Comparison of ENCODE assay signal across 9 mouse cellular contexts in the genomic region with DNA sequence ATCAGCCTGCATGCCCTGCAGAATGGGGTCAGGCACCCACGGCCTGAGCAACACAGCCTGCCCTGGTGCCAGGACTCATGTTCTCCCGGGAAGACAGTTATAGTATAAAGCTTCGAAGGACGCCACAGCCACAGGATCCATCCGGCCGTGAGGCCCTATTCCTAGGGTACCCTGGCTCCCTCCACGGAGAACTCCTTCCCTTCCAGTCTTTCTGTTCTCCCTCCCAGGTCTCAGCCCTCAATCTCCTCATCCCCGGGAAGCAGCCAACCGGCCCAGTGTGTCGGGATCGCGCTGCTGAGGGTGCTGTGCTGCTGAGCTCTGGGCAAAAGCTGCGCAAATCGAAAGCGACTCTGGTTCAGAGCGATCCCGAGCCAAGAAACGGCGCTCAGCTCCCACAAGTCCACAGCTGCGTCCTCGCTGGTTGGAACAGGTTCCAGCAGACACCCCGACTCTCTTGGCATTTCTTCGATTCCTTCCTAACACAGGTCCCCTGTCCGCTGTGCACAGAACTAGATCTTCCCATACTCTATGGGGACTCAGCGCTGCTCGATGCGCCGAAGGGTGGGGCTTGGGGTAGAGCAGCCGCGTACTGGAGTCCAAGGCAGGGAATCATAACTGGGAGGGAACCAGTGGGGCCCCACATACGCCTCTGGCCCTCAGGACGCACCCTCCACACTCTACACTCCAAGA. TPM values are rescaled to one million over a fixed set of nuclear protein-coding genes. Genes with fewer than 3 reads are reported as not detected.
DNase-seq lines count a peak whose midpoint lies in the region; ATAC-seq and TF ChIP-seq lines count a peak whose summit lies in the region.
"Had no signal": no experiment of that assay in that cellular context is flagged by ENCODE, and none has a peak within 500 bp of the region (broad histone marks: within the 10 kb centered on the region; RNA-seq: fewer than 3 reads in every experiment).

No protein-coding gene starts in this region.

- no peak for TF ChIP-seq CTCF in gastrocnemius, adult 2 months (IDR thresholded peaks at IDR 0.05)

- H3K4me1 ChIP-seq in intestine, embryonic 16.5 days (ENCODE audit: control insufficient read depth, insufficient read depth, low read length), result peaks cover 6% of the 10 kb centered on the region; the same call in 1 of the 2 replicates
- peaks cover 40% of the 10 kb centered on the region for H3K4me1 ChIP-seq in midbrain, embryonic 15.5 days

- no peak overlapping the region for H3K27ac ChIP-seq in gastrocnemius, adult 2 months
- H3K27ac ChIP-seq in intestine, embryonic 16.5 days (ENCODE audit: low read length), result no peak overlapping the region
- no peak overlapping the region for H3K27ac ChIP-seq in midbrain, embryonic 15.5 days

- H3K4me2 ChIP-seq in intestine, embryonic 16.5 days (ENCODE audit: low read depth, low read length), result peak overlapping the region; percentile 84
- peak overlapping the region; percentile 49 for H3K4me2 ChIP-seq in midbrain, embryonic 15.5 days

- peak overlapping the region; percentile 61 for H3K9ac ChIP-seq in intestine, embryonic 16.5 days (ENCODE audit: low read depth, low read length)
- H3K9ac ChIP-seq in midbrain, embryonic 15.5 days, result 0 out of 2 replicates have a peak overlapping the region, but pooled peaks have one; percentile 16

- no peaks in the 10 kb centered on the region for H3K36me3 ChIP-seq in intestine, embryonic 16.5 days (ENCODE audit: control insufficient read depth, insufficient read depth, low read length)
- H3K36me3 ChIP-seq in midbrain, embryonic 15.5 days (replicated peaks), result no peaks in the 10 kb centered on the region

- DNase-seq in gastrocnemius, adult 2 months, result peak; percentile 21
- DNase-seq in gastrocnemius, postnatal 10 days, result no peak
- DNase-seq in Muller cell, postnatal 12 days (ENCODE audit: inconsistent ontology term), result peak; percentile 60
- peak; percentile 48 for DNase-seq in fibroblast of lung, adult 2 months (ENCODE audit: low read depth)
- DNase-seq in thymus, adult 18-20 months, result no peak
- DNase-seq in left cerebral cortex, postnatal 10 days (ENCODE audit: extremely low spot score in 1 of 2, low spot score in 2 of 2), result no peak

- WGBS in intestine, embryonic 16.5 days, result 1% methylated on average over 32 of the region's 32 CpGs
- WGBS in midbrain, embryonic 15.5 days, result 2% methylated on average over 32 of the region's 32 CpGs

- peak overlapping the region; percentile 68 for H3K4me3 ChIP-seq in gastrocnemius, adult 2 months
- H3K4me3 ChIP-seq in intestine, embryonic 16.5 days (ENCODE audit: low read length), result peak overlapping the region; percentile 57
- peak overlapping the region; percentile 30 for H3K4me3 ChIP-seq in midbrain, embryonic 15.5 days

- peak; percentile 85 for ATAC-seq in intestine, embryonic 16.5 days
- ATAC-seq in midbrain, embryonic 15.5 days (replicated peaks), result peak; percentile 64

- intact Hi-C loops in gastrocnemius, adult 2 months (cut with DNase I), result no loop called here
- intact Hi-C loops in left cerebral cortex, postnatal 10 days (cut with DNase I), result loop anchor here (5.0 kb wide), 1 partner anchor 623 kb away; a partner anchor contains a TSS

- H3K27me3 ChIP-seq in intestine, embryonic 16.5 days (replicated peaks; ENCODE audit: control insufficient read depth, insufficient read depth, low read length), result peaks cover 65% of the 10 kb centered on the region
- peaks cover 48% of the 10 kb centered on the region for H3K27me3 ChIP-seq in midbrain, embryonic 15.5 days (replicated peaks)

- no peaks in the 10 kb centered on the region for H3K9me3 ChIP-seq in intestine, embryonic 16.5 days (ENCODE audit: control insufficient read depth, low read length)
- H3K9me3 ChIP-seq in midbrain, embryonic 15.5 days, result no peaks in the 10 kb centered on the region

RNA-seq across cellular contexts. Expression of a gene that starts 11.0 kb away (rescaled TPM):
- not detected for total RNA-seq in gastrocnemius, adult 2 months (2021)
- under 1 TPM in 1 of 2 experiments, not detected in 1; 0.18 TPM for total RNA-seq in gastrocnemius, postnatal 10 days (2021)
- not detected in 2 replicates for polyA plus RNA-seq in intestine, embryonic 16.5 days (2015; fragmentation: Nextera tagmentation; extraction: Ambion mirVana)
- 41.5 and 52.6 TPM in 2 replicates for polyA plus RNA-seq in midbrain, embryonic 15.5 days (2015; fragmentation: Nextera tagmentation; extraction: Ambion mirVana)
- total RNA-seq in left cerebral cortex, postnatal 10 days (2021), result under 1 TPM; 0.12 to 0.17 TPM
- total RNA-seq: neutrophil, adult 5-6 weeks had no signal

Comparison
In these comparisons a context has a peak if more than half of its experiments do, and no peak if none do; other contexts are left out.
1. DNase-seq: peak in gastrocnemius, adult 2 months (single experiment), Muller cell, postnatal 12 days (single experiment) and fibroblast of lung, adult 2 months (single experiment); none in gastrocnemius, postnatal 10 days (single experiment), thymus, adult 18-20 months (0 of 2) and left cerebral cortex, postnatal 10 days (0 of 2).
2. Peak in every context shown above with its lines, with median percentiles within 50 percentile points of each other: H3K4me3 ChIP-seq.